Mouse (Mus musculus): ENCODE measurements around the gene Lipt1. TPM values are rescaled to one million over a fixed set of nuclear protein-coding genes. Genes with fewer than 3 reads are reported as not detected.

Gene Lipt1
- polyA plus RNA-seq, 1 experiment: 3.3 TPM

- Histone ChIP-seq H3K27ac (ENCODE audit: control insufficient read depth, insufficient read depth, low read depth, low read length) (no peak overlapping the region), H3K27me3 (ENCODE audit: control insufficient read depth, insufficient read depth, low read length) (no peaks in the 10 kb centered on the region), H3K4me1 (ENCODE audit: control insufficient read depth, insufficient read depth, low read length) (peaks cover 3% of the 10 kb centered on the region), H3K36me3 (ENCODE audit: control insufficient read depth, insufficient read depth, low read length) (no peaks in the 10 kb centered on the region), H3K4me3 (ENCODE audit: control insufficient read depth, low read depth, low read length) (no peak overlapping the region)
- TF ChIP-seq CTCF (IDR thresholded peaks at IDR 0.05; ENCODE audit: control insufficient read depth, insufficient read depth, insufficient replicate concordance, low read depth, low read length) (peak; percentile 12; the same call in 1 of the 2 replicates), POLR2A (IDR thresholded peaks at IDR 0.05; ENCODE audit: control insufficient read depth, low read depth, low read length) (no peak)
Measured at GRCm38 (mm10) chr1:37867056-37867455, 4.5 kb upstream of the Lipt1 start.

GRCm38 (mm10) chr1:37867684-37868322 lies 3.7 kb upstream of the Lipt1 start:
- Histone ChIP-seq H3K36me3 (ENCODE audit: control insufficient read depth, insufficient read depth, low read length) (no peaks in the 10 kb centered on the region), H3K4me1 (ENCODE audit: control insufficient read depth, insufficient read depth, low read length) (peaks cover 3% of the 10 kb centered on the region), H3K27me3 (ENCODE audit: control insufficient read depth, insufficient read depth, low read length) (no peaks in the 10 kb centered on the region), H3K27ac (ENCODE audit: control insufficient read depth, insufficient read depth, low read depth, low read length) (no peak overlapping the region), H3K4me3 (ENCODE audit: control insufficient read depth, low read depth, low read length) (no peak overlapping the region)
- TF ChIP-seq CTCF (IDR thresholded peaks at IDR 0.05; ENCODE audit: control insufficient read depth, insufficient read depth, insufficient replicate concordance, low read depth, low read length): no peak
- no peak for TF ChIP-seq POLR2A (IDR thresholded peaks at IDR 0.05; ENCODE audit: control insufficient read depth, low read depth, low read length)

- no peak for TF ChIP-seq POLR2A (IDR thresholded peaks at IDR 0.05; ENCODE audit: control insufficient read depth, low read depth, low read length)
- TF ChIP-seq CTCF (IDR thresholded peaks at IDR 0.05; ENCODE audit: control insufficient read depth, insufficient read depth, insufficient replicate concordance, low read depth, low read length): no peak
- Histone ChIP-seq H3K4me1 (ENCODE audit: control insufficient read depth, insufficient read depth, low read length) (peaks cover 3% of the 10 kb centered on the region), H3K27me3 (ENCODE audit: control insufficient read depth, insufficient read depth, low read length) (no peaks in the 10 kb centered on the region), H3K4me3 (ENCODE audit: control insufficient read depth, low read depth, low read length) (no peak overlapping the region), H3K36me3 (ENCODE audit: control insufficient read depth, insufficient read depth, low read length) (no peaks in the 10 kb centered on the region), H3K27ac (ENCODE audit: control insufficient read depth, insufficient read depth, low read depth, low read length) (no peak overlapping the region)
Measured at GRCm38 (mm10) chr1:37868640-37869039, 2.9 kb upstream of the Lipt1 start.

- Histone ChIP-seq H3K36me3 (ENCODE audit: control insufficient read depth, insufficient read depth, low read length) (no peaks in the 10 kb centered on the region), H3K27me3 (ENCODE audit: control insufficient read depth, insufficient read depth, low read length) (no peaks in the 10 kb centered on the region), H3K4me1 (ENCODE audit: control insufficient read depth, insufficient read depth, low read length) (peaks cover 3% of the 10 kb centered on the region), H3K4me3 (ENCODE audit: control insufficient read depth, low read depth, low read length) (no peak overlapping the region), H3K27ac (ENCODE audit: control insufficient read depth, insufficient read depth, low read depth, low read length) (no peak overlapping the region)
- no peak for TF ChIP-seq POLR2A (IDR thresholded peaks at IDR 0.05; ENCODE audit: control insufficient read depth, low read depth, low read length)
- no peak for TF ChIP-seq CTCF (IDR thresholded peaks at IDR 0.05; ENCODE audit: control insufficient read depth, insufficient read depth, insufficient replicate concordance, low read depth, low read length)
Measured at GRCm38 (mm10) chr1:37869362-37869761, 2.2 kb upstream of the Lipt1 start.

GRCm38 (mm10) chr1:37872131-37873067 lies 861 bp downstream of the Lipt1 start:
- no peaks in the 10 kb centered on the region for H3K27me3 ChIP-seq (ENCODE audit: control insufficient read depth, insufficient read depth, low read length)
- H3K4me1 ChIP-seq (ENCODE audit: control insufficient read depth, insufficient read depth, low read length): peaks cover 5% of the 10 kb centered on the region
- TF ChIP-seq POLR2A (IDR thresholded peaks at IDR 0.05; ENCODE audit: control insufficient read depth, low read depth, low read length) (peak; percentile 59; the same call in 1 of the 2 replicates), CTCF (IDR thresholded peaks at IDR 0.05; ENCODE audit: control insufficient read depth, insufficient read depth, insufficient replicate concordance, low read depth, low read length) (no peak)
- peak overlapping the region; percentile 91 for H3K4me3 ChIP-seq (ENCODE audit: control insufficient read depth, low read depth, low read length)
- no peaks in the 10 kb centered on the region for H3K36me3 ChIP-seq (ENCODE audit: control insufficient read depth, insufficient read depth, low read length)
- H3K27ac ChIP-seq (ENCODE audit: control insufficient read depth, insufficient read depth, low read depth, low read length): peak overlapping the region; percentile 84

- Histone ChIP-seq H3K27ac (ENCODE audit: control insufficient read depth, insufficient read depth, low read depth, low read length) (no peak overlapping the region), H3K36me3 (ENCODE audit: control insufficient read depth, insufficient read depth, low read length) (no peaks in the 10 kb centered on the region), H3K4me3 (ENCODE audit: control insufficient read depth, low read depth, low read length) (no peak overlapping the region), H3K27me3 (ENCODE audit: control insufficient read depth, insufficient read depth, low read length) (no peaks in the 10 kb centered on the region), H3K4me1 (ENCODE audit: control insufficient read depth, insufficient read depth, low read length) (peaks cover 5% of the 10 kb centered on the region)
- TF ChIP-seq POLR2A (IDR thresholded peaks at IDR 0.05; ENCODE audit: control insufficient read depth, low read depth, low read length): no peak
- TF ChIP-seq CTCF (IDR thresholded peaks at IDR 0.05; ENCODE audit: control insufficient read depth, insufficient read depth, insufficient replicate concordance, low read depth, low read length): no peak
Measured at GRCm38 (mm10) chr1:37873157-37873556, 1.6 kb downstream of the Lipt1 start.
